Mouse (Mus musculus): ENCODE data around the gene Irf2. TPM values are rescaled to one million over a fixed set of nuclear protein-coding genes. Genes with fewer than 3 reads are reported as not detected.

The Irf2 gene
- polyA plus RNA-seq, 1 experiment from 2014 or later = 10.6 TPM

DNA sequence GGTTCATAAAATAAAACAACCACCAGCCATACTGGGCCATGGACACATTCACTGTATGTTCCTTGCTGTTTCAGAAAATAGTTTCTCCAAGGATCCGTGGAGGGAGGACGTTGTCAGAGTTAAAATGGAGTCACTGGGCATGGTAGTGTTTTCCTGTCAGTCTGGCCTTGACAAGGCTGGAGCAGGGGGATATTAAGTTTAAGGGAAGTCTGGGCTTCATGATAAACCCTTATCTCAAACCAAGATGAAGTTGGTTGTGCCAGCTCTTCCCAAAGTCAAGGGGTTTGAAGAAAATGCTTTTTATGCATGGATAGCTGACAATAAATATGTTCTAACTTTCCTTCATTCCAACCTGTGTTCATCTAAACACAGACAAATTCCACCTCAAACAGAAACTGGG, 72.4 kb downstream of the Irf2 start:
- Histone ChIP-seq H3K9me3 (replicated peaks; ENCODE audit: control insufficient read depth, low read length) (no peaks in the 10 kb centered on the region), H3K27ac (ENCODE audit: low read length) (no peak overlapping the region; the same call in 1 of the 2 replicates), H3K27me3 (ENCODE audit: control insufficient read depth, insufficient read depth, low read depth, low read length) (no peaks in the 10 kb centered on the region), H3K36me3 (ENCODE audit: control insufficient read depth, insufficient read depth) (peaks cover 10% of the 10 kb centered on the region), H3K4me2 (ENCODE audit: low read depth, low read length) (no peak overlapping the region), H3K4me3 (ENCODE audit: low read depth, low read length) (no peak overlapping the region), H3K4me1 (ENCODE audit: control insufficient read depth, low read depth, low read length) (peaks cover 10% of the 10 kb centered on the region), H3K9ac (ENCODE audit: low read depth, low read length) (no peak overlapping the region)
- ATAC-seq (ENCODE audit: low read depth) = 0 out of 2 replicates have a peak, but pooled peaks have one; percentile 30
- WGBS (ENCODE audit: insufficient replicate concordance) = 21% methylated on average over 2 of the region's 2 CpGs

DNA sequence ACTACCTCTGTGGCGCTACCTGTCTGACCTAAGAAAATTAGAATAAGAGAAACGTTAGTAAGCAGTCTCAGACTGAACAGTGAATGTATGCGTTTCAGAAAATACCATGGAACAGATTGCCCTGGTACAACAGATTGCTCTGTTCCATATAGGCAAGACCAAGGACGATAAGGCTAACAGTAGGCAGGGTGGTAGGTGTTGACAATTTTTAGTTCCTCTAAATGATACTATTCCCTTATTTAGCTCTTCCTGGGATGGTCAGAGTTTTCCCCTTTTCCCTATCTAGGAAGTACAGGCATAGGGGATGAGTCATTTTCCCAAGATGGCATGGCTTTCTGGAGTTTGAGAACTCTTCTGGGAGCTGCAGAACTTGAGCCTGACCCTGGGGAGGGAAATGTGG, 73.4 kb downstream of the Irf2 start:
- Histone ChIP-seq H3K36me3 (ENCODE audit: control insufficient read depth, insufficient read depth) (peaks cover 2% of the 10 kb centered on the region; the same call in 1 of the 2 replicates), H3K4me1 (ENCODE audit: control insufficient read depth, low read depth, low read length) (peaks cover 10% of the 10 kb centered on the region), H3K27me3 (ENCODE audit: control insufficient read depth, insufficient read depth, low read depth, low read length) (no peaks in the 10 kb centered on the region), H3K9ac (ENCODE audit: low read depth, low read length) (no peak overlapping the region), H3K9me3 (replicated peaks; ENCODE audit: control insufficient read depth, low read length) (no peaks in the 10 kb centered on the region), H3K27ac (ENCODE audit: low read length) (no peak overlapping the region), H3K4me3 (ENCODE audit: low read depth, low read length) (no peak overlapping the region), H3K4me2 (ENCODE audit: low read depth, low read length) (no peak overlapping the region)
- WGBS (ENCODE audit: insufficient replicate concordance) = 78% methylated on average over 4 of the region's 4 CpGs
- no peak for ATAC-seq (ENCODE audit: low read depth)

DNA sequence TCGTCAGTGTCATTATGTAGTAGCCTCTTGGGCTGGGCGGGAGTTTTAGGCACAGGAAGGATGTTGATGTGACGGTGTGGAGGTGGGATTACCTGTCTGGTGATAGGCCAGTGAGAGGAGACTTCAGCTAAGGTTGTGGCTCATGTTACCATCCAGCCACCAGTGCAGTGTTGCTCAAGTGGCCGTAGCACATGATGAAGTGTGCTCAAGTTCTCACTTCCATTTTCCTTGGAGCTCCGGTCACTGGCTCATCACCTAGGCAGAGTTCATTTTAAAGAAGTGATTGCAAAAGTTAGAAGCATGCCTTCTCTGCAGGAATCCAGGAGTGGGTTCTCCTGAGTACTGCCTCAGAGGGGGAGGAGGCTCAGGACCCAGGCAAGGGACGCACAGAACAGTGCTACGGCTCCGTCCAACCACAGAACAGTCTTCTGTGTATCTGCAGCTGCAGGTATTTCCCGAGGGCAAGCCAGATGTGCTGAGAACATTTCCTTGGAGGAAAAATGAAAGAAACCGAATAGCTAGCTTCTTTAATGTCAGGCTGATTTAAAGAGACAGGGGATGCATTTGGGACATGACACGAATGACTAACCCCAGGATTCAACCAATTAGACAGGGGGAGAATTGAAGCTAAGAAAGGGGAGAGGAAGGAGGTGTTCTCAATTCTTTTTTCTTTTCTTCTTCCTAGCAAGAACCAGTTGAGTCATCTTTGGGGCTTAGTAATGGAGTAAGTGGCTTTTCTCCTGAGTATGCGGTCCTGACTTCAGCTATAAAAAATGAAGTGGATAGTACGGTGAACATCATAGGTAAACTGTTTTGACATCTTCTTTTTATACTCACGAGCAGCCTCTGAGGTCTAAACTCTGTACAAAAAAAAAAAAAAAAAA, 78.8 kb downstream of the Irf2 start:
- no peak overlapping the region for H3K27ac ChIP-seq (ENCODE audit: low read length)
- H3K4me1 ChIP-seq (ENCODE audit: control insufficient read depth, low read depth, low read length) = no peaks in the 10 kb centered on the region; the same call in 1 of the 2 replicates
- H3K9me3 ChIP-seq (replicated peaks; ENCODE audit: control insufficient read depth, low read length) = no peaks in the 10 kb centered on the region
- H3K27me3 ChIP-seq (ENCODE audit: control insufficient read depth, insufficient read depth, low read depth, low read length) = no peaks in the 10 kb centered on the region
- H3K9ac ChIP-seq (ENCODE audit: low read depth, low read length) = no peak overlapping the region
- WGBS (ENCODE audit: insufficient replicate concordance) = 55% methylated on average over 14 of the region's 14 CpGs
- no peak for ATAC-seq (ENCODE audit: low read depth)
- no peak overlapping the region for H3K4me2 ChIP-seq (ENCODE audit: low read depth, low read length)
- H3K4me3 ChIP-seq (ENCODE audit: low read depth, low read length) = no peak overlapping the region
- peaks cover 3% of the 10 kb centered on the region; the same call in 1 of the 2 replicates for H3K36me3 ChIP-seq (ENCODE audit: control insufficient read depth, insufficient read depth)

DNA sequence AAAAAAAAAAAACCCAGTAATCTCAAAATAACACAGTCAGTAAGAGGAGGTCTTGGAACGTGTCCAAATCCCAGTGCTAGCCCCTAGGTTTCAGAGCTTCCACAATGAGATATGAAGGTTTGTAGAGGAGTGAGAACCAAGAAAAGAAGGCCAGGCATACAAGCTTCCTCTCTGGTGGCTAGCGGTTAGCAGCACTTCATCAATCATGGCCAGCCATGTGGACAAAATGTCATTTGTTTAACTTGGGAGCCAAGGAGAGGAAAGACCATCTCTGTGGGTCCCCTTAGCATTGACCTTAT, 79.4 kb downstream of the Irf2 start:
- Histone ChIP-seq H3K4me1 (ENCODE audit: control insufficient read depth, low read depth, low read length) (no peaks in the 10 kb centered on the region; the same call in 1 of the 2 replicates), H3K9me3 (replicated peaks; ENCODE audit: control insufficient read depth, low read length) (no peaks in the 10 kb centered on the region), H3K27ac (ENCODE audit: low read length) (no peak overlapping the region), H3K27me3 (ENCODE audit: control insufficient read depth, insufficient read depth, low read depth, low read length) (no peaks in the 10 kb centered on the region), H3K9ac (ENCODE audit: low read depth, low read length) (no peak overlapping the region), H3K4me2 (ENCODE audit: low read depth, low read length) (no peak overlapping the region), H3K36me3 (ENCODE audit: control insufficient read depth, insufficient read depth) (peaks cover 3% of the 10 kb centered on the region; the same call in 1 of the 2 replicates), H3K4me3 (ENCODE audit: low read depth, low read length) (no peak overlapping the region)
- WGBS (ENCODE audit: insufficient replicate concordance) = 46% methylated on average over 2 of the region's 2 CpGs
- ATAC-seq (ENCODE audit: low read depth) = no peak

DNA sequence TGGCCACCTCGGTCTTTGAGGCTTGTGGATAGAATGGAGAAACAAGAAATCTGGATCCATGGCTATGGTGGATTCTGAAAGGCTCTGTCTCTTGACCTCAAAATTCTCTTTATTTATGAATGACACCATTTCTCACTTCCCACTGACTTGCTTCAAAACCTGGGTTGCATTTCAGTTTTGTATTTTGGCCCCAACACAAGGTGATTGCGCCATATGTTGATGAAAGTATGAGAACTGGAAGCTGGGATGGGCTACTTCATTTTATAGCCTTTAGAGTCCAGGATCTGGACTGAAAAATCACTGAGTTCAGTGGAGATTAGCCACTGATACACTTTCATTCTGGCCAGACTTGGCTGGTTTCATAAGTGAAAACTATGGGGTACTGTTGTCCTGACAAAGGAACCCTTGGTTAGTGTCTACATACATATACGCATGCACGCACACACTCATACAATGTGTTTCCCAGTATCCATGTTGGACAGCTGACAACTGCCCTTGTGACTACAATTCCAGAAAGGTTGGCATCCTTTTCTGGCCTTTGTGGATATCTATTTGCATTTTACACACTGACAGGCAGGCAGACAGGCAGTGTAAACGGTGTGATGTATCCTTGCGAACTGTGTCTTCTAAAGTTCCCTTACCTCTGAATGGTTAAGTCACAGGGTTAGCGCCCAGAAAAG, 89.3 kb downstream of the Irf2 start:
- no peaks in the 10 kb centered on the region for H3K9me3 ChIP-seq (replicated peaks; ENCODE audit: control insufficient read depth, low read length)
- 82% methylated on average over 7 of the region's 7 CpGs for WGBS (ENCODE audit: insufficient replicate concordance)
- no peak for ATAC-seq (ENCODE audit: low read depth)
- no peaks in the 10 kb centered on the region for H3K36me3 ChIP-seq (ENCODE audit: control insufficient read depth, insufficient read depth)
- no peak overlapping the region for H3K4me2 ChIP-seq (ENCODE audit: low read depth, low read length)
- no peaks in the 10 kb centered on the region for H3K27me3 ChIP-seq (ENCODE audit: control insufficient read depth, insufficient read depth, low read depth, low read length)
- H3K27ac ChIP-seq (ENCODE audit: low read length) = no peak overlapping the region
- no peak overlapping the region for H3K4me3 ChIP-seq (ENCODE audit: low read depth, low read length)
- H3K4me1 ChIP-seq (ENCODE audit: control insufficient read depth, low read depth, low read length) = peaks cover 11% of the 10 kb centered on the region
- no peak overlapping the region for H3K9ac ChIP-seq (ENCODE audit: low read depth, low read length)

DNA sequence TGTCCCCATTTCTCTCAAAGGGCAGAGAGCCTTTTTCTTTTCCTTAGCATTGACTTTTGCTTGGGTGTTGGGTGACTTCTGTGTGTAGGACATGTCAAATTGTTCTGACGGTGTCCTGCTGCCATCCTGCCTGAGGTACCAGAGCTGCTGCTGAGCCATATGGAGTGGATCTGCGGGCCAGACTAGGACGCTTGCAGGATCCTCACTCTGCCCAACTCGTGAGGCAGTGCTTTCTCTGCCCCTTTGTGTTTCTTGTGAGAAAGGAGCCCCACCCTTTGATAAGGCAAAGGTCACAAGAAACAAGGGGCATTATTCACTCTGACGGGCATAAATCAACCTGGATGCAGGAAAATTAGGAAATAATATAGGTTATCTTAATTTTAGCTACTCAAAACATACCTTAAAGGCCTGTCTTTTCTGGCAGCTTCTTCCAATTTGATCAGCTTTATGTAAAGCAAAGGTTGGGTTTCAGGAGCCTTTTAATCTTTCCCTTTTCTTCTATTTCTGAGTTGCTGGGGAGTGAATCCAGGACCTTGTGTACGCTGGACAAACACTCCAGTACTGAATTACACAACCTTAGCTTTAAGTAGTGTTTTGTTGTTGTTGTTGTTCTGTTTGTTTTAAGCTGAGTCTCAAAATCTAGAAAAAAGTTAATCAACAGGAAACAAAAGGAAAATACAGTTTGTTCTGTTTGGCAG, 90.0 kb downstream of the Irf2 start:
- no peak for ATAC-seq (ENCODE audit: low read depth)
- H3K4me2 ChIP-seq (ENCODE audit: low read depth, low read length) = no peak overlapping the region
- no peak overlapping the region for H3K27ac ChIP-seq (ENCODE audit: low read length)
- no peak overlapping the region for H3K9ac ChIP-seq (ENCODE audit: low read depth, low read length)
- peaks cover 11% of the 10 kb centered on the region for H3K4me1 ChIP-seq (ENCODE audit: control insufficient read depth, low read depth, low read length)
- WGBS (ENCODE audit: insufficient replicate concordance) = 68% methylated on average over 6 of the region's 6 CpGs
- no peak overlapping the region for H3K4me3 ChIP-seq (ENCODE audit: low read depth, low read length)
- no peaks in the 10 kb centered on the region for H3K27me3 ChIP-seq (ENCODE audit: control insufficient read depth, insufficient read depth, low read depth, low read length)
- no peaks in the 10 kb centered on the region for H3K9me3 ChIP-seq (replicated peaks; ENCODE audit: control insufficient read depth, low read length)
- H3K36me3 ChIP-seq (ENCODE audit: control insufficient read depth, insufficient read depth) = no peaks in the 10 kb centered on the region

DNA sequence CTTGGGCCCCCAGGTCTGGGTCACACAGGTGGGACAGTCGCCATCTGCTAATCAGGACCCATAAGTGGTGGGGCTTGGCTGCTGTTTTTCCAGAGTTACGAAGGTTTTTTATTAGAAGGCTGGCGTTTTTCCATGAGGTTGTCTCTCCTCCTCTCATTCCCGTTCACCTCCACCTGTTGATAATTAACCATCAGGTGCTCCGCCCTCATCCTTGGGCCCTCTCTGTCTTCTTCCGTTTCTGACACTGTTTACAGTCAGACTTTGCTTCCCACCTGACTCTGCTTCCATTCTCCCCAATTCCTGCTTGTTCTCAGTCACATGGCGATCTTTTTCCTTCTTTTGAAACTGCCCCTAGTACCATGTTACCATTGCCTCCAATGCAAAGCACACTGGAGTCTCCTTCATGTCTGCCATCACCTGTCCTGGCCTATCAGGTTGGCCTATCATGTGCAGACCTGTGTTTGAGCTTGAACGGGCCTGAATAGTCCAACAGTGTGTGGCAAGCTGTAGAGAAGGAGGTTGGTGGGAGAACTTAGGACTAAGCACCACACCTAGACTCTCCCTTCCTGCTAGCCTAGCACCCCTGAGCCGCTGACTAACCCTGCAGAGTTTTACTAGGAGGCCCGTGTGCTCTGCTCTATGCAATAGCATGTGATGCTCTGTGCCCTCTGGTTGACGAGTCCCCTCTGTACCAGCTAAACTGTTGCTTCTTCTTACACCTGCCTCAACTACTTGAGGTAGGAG, 90.8 kb downstream of the Irf2 start:
- no peak overlapping the region for H3K27ac ChIP-seq (ENCODE audit: low read length)
- H3K27me3 ChIP-seq (ENCODE audit: control insufficient read depth, insufficient read depth, low read depth, low read length) = no peaks in the 10 kb centered on the region
- WGBS (ENCODE audit: insufficient replicate concordance) = 70% methylated on average over 11 of the region's 11 CpGs
- H3K36me3 ChIP-seq (ENCODE audit: control insufficient read depth, insufficient read depth) = no peaks in the 10 kb centered on the region
- 0 out of 2 replicates have a peak, but pooled peaks have one; percentile 39 for ATAC-seq (ENCODE audit: low read depth)
- no peaks in the 10 kb centered on the region for H3K9me3 ChIP-seq (replicated peaks; ENCODE audit: control insufficient read depth, low read length)
- H3K9ac ChIP-seq (ENCODE audit: low read depth, low read length) = no peak overlapping the region
- H3K4me3 ChIP-seq (ENCODE audit: low read depth, low read length) = no peak overlapping the region
- H3K4me1 ChIP-seq (ENCODE audit: control insufficient read depth, low read depth, low read length) = peaks cover 11% of the 10 kb centered on the region
- H3K4me2 ChIP-seq (ENCODE audit: low read depth, low read length) = no peak overlapping the region

DNA sequence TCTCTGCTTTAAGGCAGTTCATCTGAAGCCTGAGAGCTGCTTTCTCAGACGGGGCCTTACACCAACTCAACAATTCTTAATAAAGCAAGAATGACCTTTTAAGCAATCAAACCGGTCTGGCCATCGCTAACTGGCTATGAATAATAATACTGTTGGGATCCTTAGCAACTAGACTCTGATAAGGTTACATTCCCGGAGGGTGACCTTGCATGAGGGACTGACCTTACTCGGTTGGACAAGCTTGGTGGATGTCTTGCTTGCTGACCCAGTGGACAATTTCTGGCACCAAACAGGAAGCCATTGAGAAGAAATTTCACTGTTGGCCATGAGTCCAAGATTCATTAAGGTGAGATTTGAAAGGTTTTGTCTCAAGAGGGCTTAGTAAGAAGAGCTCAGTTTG, 92.4 kb downstream of the Irf2 start:
- no peaks in the 10 kb centered on the region for H3K36me3 ChIP-seq (ENCODE audit: control insufficient read depth, insufficient read depth)
- WGBS (ENCODE audit: insufficient replicate concordance) = 71% methylated on average over 5 of the region's 5 CpGs
- ATAC-seq (ENCODE audit: low read depth) = no peak
- H3K9ac ChIP-seq (ENCODE audit: low read depth, low read length) = no peak overlapping the region
- no peaks in the 10 kb centered on the region for H3K27me3 ChIP-seq (ENCODE audit: control insufficient read depth, insufficient read depth, low read depth, low read length)
- H3K9me3 ChIP-seq (replicated peaks; ENCODE audit: control insufficient read depth, low read length) = no peaks in the 10 kb centered on the region
- no peak overlapping the region for H3K4me3 ChIP-seq (ENCODE audit: low read depth, low read length)
- H3K27ac ChIP-seq (ENCODE audit: low read length) = no peak overlapping the region
- no peak overlapping the region for H3K4me2 ChIP-seq (ENCODE audit: low read depth, low read length)
- H3K4me1 ChIP-seq (ENCODE audit: control insufficient read depth, low read depth, low read length) = peaks cover 11% of the 10 kb centered on the region
